Mouse (Mus musculus) heart, adult 2 months (tissue): Measurements from ENCODE around the gene Rps12-ps3.

Experiments
- CTCF ChIP-seq: fragments of 200-600 bp; IDR thresholded peaks from 2 replicates; pipeline ENCODE4 v1.8.1; 2022; ENCODE audit warnings: antibody characterized with exemption, mild to moderate bottlenecking, moderate library complexity
- POLR2A ChIP-seq: fragments of 200-500 bp; IDR thresholded peaks from 2 replicates; pipeline ENCODE4 v1.6.1; 2011; ENCODE audit warnings: mild to moderate bottlenecking, low read depth, low read length, control low read depth; ENCODE audit not compliant: insufficient read depth

DNA sequence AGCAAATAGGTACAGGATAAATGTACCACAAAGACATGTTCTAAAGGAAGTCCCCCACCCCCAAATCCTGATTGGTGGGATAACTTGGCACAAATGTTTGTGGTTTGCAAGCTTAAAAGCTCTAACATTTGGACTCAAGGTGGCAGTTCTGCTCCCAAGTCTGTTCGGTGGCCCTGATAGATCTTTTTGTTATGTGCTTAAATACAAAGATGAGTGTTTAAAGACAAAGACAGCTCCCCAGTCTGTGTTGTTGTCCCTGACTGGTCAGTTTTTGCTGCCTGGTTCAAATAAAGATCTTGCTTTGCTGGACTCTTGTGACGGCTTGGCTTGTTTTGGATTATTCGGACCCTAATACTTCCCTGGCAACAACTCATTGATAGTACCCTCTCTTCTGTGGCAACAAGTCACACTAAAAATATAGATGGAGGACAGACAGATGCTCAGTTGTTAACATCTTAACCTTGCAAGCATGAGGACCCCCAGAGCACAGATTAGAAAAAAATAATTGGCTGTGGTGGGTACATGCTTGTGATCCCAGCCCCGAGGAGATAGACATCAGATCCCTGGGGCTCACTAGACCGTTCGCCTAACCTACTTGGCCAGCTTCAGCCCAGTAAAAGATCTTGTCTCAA, 27.4 kb downstream of the Rps12-ps3 start:
- TF ChIP-seq CTCF, result no peak
- no peak for TF ChIP-seq POLR2A
